26 mouse cellular contexts compared by ENCODE assay signal in the genomic region with DNA sequence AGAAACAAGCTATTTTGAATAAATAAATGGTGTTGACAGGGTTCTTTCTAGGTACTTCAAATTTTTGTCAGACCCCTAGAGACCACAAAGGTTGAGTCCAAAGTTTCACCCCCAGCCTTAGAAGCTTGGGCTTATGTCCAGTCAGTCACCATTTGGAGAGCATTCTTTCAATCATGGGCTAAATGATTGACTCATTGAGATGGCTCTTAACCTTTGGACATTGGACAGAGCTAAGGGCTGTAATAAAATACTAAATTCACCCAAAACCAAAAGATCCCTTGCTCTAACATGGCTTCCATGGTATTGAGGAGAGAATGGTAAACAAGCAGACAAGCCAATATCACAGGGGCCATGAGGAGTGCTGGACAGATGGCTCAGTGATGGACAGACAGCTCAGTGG.
"Had no signal": no experiment of that assay in that cellular context is flagged by ENCODE, and none has a peak within 500 bp of the region (broad histone marks: within the 10 kb centered on the region; RNA-seq: fewer than 3 reads in every experiment).

No protein-coding gene starts in this region.

- H3K27me3 ChIP-seq: heart, embryonic 13.5 days; heart, embryonic 15.5 days; hindbrain, embryonic 15.5 days; kidney, embryonic 15.5 days; limb, embryonic 15.5 days; liver, embryonic 13.5 days; liver, embryonic 15.5 days had no signal

- H3K4me3 ChIP-seq: heart, adult 2 months; heart, embryonic 13.5 days; heart, embryonic 15.5 days; hindbrain, embryonic 13.5 days; hindbrain, embryonic 15.5 days; kidney, embryonic 15.5 days; limb, embryonic 13.5 days; limb, embryonic 15.5 days; liver, embryonic 13.5 days; liver, embryonic 15.5 days had no signal

- H3K27ac ChIP-seq: heart, adult 2 months; hindbrain, embryonic 13.5 days; hindbrain, embryonic 15.5 days; hindbrain, postnatal 0 days; kidney, embryonic 15.5 days; limb, embryonic 13.5 days; limb, embryonic 15.5 days; liver, embryonic 13.5 days; liver, embryonic 15.5 days had no signal

- H3K4me1 ChIP-seq: hindbrain, embryonic 15.5 days; liver, embryonic 15.5 days had no signal

- H3K9me3 ChIP-seq: heart, embryonic 15.5 days; hindbrain, embryonic 13.5 days; hindbrain, embryonic 15.5 days; kidney, embryonic 15.5 days; limb, embryonic 13.5 days; limb, embryonic 15.5 days; liver, embryonic 13.5 days; liver, embryonic 15.5 days had no signal

- DNase-seq: forebrain, postnatal 0 days; gastrocnemius, postnatal 10 days; gastrocnemius, postnatal 36 days; heart, adult 11 months; heart, adult 2 months; heart, postnatal 14 days; heart, postnatal 36 days; kidney, adult 11 months; kidney, postnatal 10 days; kidney, postnatal 36 days; layer of hippocampus, adult 9-11 months; layer of hippocampus, postnatal 36 days; left cerebral cortex, postnatal 4 days; liver, embryonic 13.5 days had no signal

- H3K4me2 ChIP-seq: heart, embryonic 11.5 days; hindbrain, embryonic 13.5 days; hindbrain, embryonic 15.5 days; kidney, embryonic 15.5 days; limb, embryonic 13.5 days; limb, embryonic 15.5 days; liver, embryonic 11.5 days; liver, embryonic 13.5 days; liver, embryonic 15.5 days had no signal

- ATAC-seq: forebrain, postnatal 0 days; hindbrain, postnatal 0 days; intestine, embryonic 16.5 days had no signal

- H3K9ac ChIP-seq: forebrain, postnatal 0 days; heart, embryonic 15.5 days; hindbrain, embryonic 13.5 days; hindbrain, embryonic 15.5 days; kidney, embryonic 15.5 days; limb, embryonic 13.5 days; limb, embryonic 15.5 days; liver, embryonic 13.5 days; liver, embryonic 15.5 days had no signal

- H3K36me3 ChIP-seq: heart, embryonic 13.5 days; heart, embryonic 15.5 days; hindbrain, embryonic 13.5 days; hindbrain, embryonic 15.5 days; kidney, embryonic 15.5 days; limb, embryonic 13.5 days; limb, embryonic 15.5 days; liver, embryonic 13.5 days; liver, embryonic 15.5 days had no signal
